Mouse (Mus musculus) cortical plate, adult 2 months (tissue): ENCODE measurements around the gene Rubcnl. TPM values are rescaled to one million over a fixed set of nuclear protein-coding genes. Genes with fewer than 3 reads are reported as not detected.
A peak's percentile ranks its signal among the peaks of the same experiment; 100 is the strongest.

Experiments used
- H3K27ac ChIP-seq: fragments of 200-500 bp; 2 replicates; pipeline ENCODE4 v1.5.1; 2012; ENCODE audit warnings: low read length, control low read depth, inconsistent platforms; ENCODE audit not compliant: insufficient read depth
- H3K4me1 ChIP-seq: fragments of 200-500 bp; 2 replicates; pipeline ENCODE4 v1.6.1; 2011; ENCODE audit warnings: low read length; ENCODE audit not compliant: control insufficient read depth, insufficient read depth
- H3K4me3 ChIP-seq: fragments of 200-500 bp; 2 replicates; pipeline ENCODE4 v1.5.1; 2011; ENCODE audit warnings: mild to moderate bottlenecking, low read length, control low read depth; ENCODE audit not compliant: insufficient read depth
- CTCF ChIP-seq: fragments of 200-500 bp; IDR thresholded peaks from 2 replicates; pipeline ENCODE4 v1.5.1; 2011; ENCODE audit warnings: mild to moderate bottlenecking, control low read depth, low read length; ENCODE audit not compliant: insufficient read depth; ENCODE audit errors: extremely low read depth
- POLR2A ChIP-seq: fragments of 200-500 bp; IDR thresholded peaks from 2 replicates; pipeline ENCODE4 v1.6.1; 2011; ENCODE audit warnings: mild to moderate bottlenecking, low read length, control low read depth; ENCODE audit not compliant: insufficient read depth; ENCODE audit errors: extremely low read depth
- polyA plus RNA-seq: library from polyadenylated mRNA; depleted of rRNA; stranded (reverse); fragments of >200 nt; gene quantifications from 2 replicates; pipeline ENCODE4 v1.2.3, GENCODE M21; 2012

The Rubcnl gene
- polyA plus RNA-seq, 1 experiment: 1.6 TPM

- H3K4me3 ChIP-seq: no peak overlapping the region
Measured at GRCm38 (mm10) chr14:74986527-74986926, 29.3 kb upstream of the Rubcnl start.

GRCm38 (mm10) chr14:74989322-74989721 is 26.5 kb upstream of the Rubcnl start:
- TF ChIP-seq CTCF (no peak), POLR2A (no peak)
- H3K4me1 ChIP-seq: no peaks in the 10 kb centered on the region
- H3K27ac ChIP-seq: no peak overlapping the region
- no peak overlapping the region for H3K4me3 ChIP-seq

More at GRCm38 (mm10) chr14:74986527-74986926, 29.3 kb upstream of the Rubcnl start:
- H3K4me1 ChIP-seq: no peaks in the 10 kb centered on the region
- TF ChIP-seq POLR2A: no peak
- no peak overlapping the region for H3K27ac ChIP-seq

- Histone ChIP-seq H3K4me3 (no peak overlapping the region), H3K27ac (no peak overlapping the region), H3K4me1 (no peaks in the 10 kb centered on the region)
- TF ChIP-seq POLR2A (no peak), CTCF (no peak)
Measured at GRCm38 (mm10) chr14:74989909-74990308, 25.9 kb upstream of the Rubcnl start.

- Histone ChIP-seq H3K4me3 (no peak overlapping the region), H3K4me1 (no peaks in the 10 kb centered on the region), H3K27ac (no peak overlapping the region)
- TF ChIP-seq POLR2A (no peak), CTCF (peak; percentile 22; the same call in 1 of the 2 replicates)
Measured at GRCm38 (mm10) chr14:74990504-74990903, 25.3 kb upstream of the Rubcnl start.

GRCm38 (mm10) chr14:74996556-74996955 is 19.3 kb upstream of the Rubcnl start:
- Histone ChIP-seq H3K4me1 (no peaks in the 10 kb centered on the region), H3K27ac (no peak overlapping the region), H3K4me3 (no peak overlapping the region)
- TF ChIP-seq POLR2A: no peak
- TF ChIP-seq CTCF: no peak

- Histone ChIP-seq H3K4me1 (no peaks in the 10 kb centered on the region), H3K4me3 (no peak overlapping the region), H3K27ac (no peak overlapping the region)
- TF ChIP-seq POLR2A (no peak), CTCF (no peak)
Measured at GRCm38 (mm10) chr14:74997041-74997440, 18.8 kb upstream of the Rubcnl start.

- H3K4me3 ChIP-seq: no peak overlapping the region
- no peak overlapping the region for H3K27ac ChIP-seq
- no peaks in the 10 kb centered on the region for H3K4me1 ChIP-seq
- TF ChIP-seq CTCF (no peak), POLR2A (no peak)
Measured at GRCm38 (mm10) chr14:75001364-75001763, 14.5 kb upstream of the Rubcnl start.

- no peaks in the 10 kb centered on the region for H3K4me1 ChIP-seq
- no peak overlapping the region for H3K27ac ChIP-seq
- H3K4me3 ChIP-seq: no peak overlapping the region
- TF ChIP-seq POLR2A (no peak), CTCF (no peak)
Measured at GRCm38 (mm10) chr14:75003356-75003755, 12.5 kb upstream of the Rubcnl start.

GRCm38 (mm10) chr14:75005478-75006199 is 10.2 kb upstream of the Rubcnl start:
- TF ChIP-seq POLR2A (no peak), CTCF (no peak)
- H3K27ac ChIP-seq: no peak overlapping the region
- no peaks in the 10 kb centered on the region for H3K4me1 ChIP-seq
- no peak overlapping the region for H3K4me3 ChIP-seq

- TF ChIP-seq CTCF: no peak
- TF ChIP-seq POLR2A: no peak
- Histone ChIP-seq H3K27ac (no peak overlapping the region), H3K4me1 (no peaks in the 10 kb centered on the region), H3K4me3 (no peak overlapping the region)
Measured at GRCm38 (mm10) chr14:75010346-75010745, 5.5 kb upstream of the Rubcnl start.
